Mouse (Mus musculus) erythroid progenitor cell, adult 5-6 weeks (primary cell): ENCODE data around the gene Rnf145. TPM values are rescaled to one million over a fixed set of nuclear protein-coding genes. Genes with fewer than 3 reads are reported as not detected.

Experiments
- ATAC-seq: replicated peaks from 2 replicates; pipeline ENCODE4 v1.8.0; 2016; ENCODE audit warnings: moderate number of reproducible peaks, mild to moderate bottlenecking, moderate TSS enrichment, inconsistent platforms; ENCODE audit not compliant: poor library complexity, low FRiP score, severe bottlenecking
- total RNA-seq, 2 experiments: library from RNA; stranded (forward) in 1 of 2; stranded (reverse) in 1 of 2; fragments of 150-400 nt in 1 of 2; fragments of 186-747, 209-891 nt in 1 of 2; gene quantifications; 2 replicates each; pipeline versions ENCODE4 v1.2.3 to v1.2.4; 2015 to 2017; ENCODE audit warnings: low replicate concordance in 2 of 2

Rnf145 gene
- total RNA-seq, 2 experiments from 2014 or later = 92.2 to 189 TPM

DNA sequence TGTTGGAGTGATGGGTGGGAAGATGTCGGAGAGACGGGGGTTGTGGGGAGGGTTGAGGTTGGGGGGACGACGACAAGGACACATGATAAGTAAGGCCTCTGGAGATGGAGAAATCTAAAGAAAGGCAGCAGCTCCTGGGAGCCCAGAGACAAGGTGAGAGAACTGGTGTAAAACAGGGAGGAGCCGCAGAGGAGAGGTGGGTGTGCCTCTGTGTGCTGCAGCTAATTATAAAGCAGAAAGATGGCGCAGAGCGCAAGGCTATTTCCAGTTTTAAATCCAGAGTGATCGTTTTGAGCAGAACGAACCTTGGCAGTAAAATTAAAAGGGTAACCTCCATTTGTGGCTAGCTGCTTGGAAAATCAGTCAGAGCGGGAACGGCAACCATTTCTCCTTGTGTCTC is 12.1 kb downstream of the Rnf145 start:
- ATAC-seq = no peak

DNA sequence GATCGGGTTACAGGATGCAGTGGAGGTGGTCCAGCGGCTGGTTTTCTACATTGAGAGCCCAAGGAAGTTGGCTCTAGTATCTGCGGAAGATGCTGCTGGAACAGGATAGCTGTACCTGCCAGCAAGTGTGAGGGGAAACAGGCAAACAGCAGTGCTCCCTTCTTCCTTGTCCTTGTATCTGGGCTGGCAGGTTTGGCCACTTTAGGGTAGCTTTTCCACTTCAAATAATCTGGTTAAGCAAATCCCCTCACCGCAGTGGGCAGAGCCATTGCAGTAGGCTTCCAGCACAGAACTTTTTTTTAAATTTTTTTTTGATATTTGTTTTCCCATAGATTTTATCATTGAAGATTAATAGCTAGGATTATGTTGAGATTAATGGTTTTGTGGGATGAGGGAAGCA is 12.9 kb downstream of the Rnf145 start:
- ATAC-seq = no peak

DNA sequence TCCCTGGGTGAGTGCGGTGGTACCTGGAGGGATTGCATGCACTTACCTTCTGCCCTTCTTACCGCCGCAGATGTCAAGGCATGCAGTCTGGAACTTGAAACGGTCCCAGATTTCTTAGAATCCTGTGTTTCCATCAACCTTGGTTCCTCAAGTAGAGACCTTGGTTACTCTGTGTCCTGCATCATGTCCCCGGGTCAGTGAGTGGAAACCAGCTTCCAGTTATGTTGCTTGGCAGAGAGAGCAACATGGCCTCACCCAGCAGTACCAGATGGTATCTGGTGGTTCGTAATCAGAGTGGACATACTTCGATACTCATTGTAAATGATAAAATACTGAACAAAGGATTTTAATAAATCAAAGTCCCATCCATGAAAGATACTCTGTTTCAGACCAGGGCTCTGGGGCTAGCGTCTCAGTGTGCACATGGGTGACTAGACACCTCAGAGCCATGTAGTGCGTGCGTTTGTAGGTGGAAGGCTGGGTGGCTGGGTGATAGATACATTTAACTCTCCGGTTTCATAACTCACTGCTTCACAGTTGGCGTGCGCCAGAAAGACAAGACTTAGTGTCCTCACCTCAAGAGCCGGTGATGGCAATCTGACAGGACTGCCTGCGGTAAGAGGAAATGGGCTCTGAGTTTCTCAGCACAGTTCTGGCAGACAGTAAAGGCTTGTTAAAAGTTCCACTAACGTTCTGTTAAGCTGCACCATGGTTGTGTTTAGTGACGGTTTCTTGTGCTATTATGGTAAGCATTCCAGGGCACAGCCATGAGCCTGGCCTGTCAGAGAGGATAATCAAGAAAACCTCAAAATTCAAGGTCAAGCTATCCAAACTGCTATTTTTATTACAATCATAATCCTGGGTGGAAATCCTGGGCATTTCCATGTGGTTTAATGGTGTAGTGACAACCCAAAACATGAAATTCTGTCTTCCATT is 14.3 kb downstream of the Rnf145 start:
- ATAC-seq = no peak

DNA sequence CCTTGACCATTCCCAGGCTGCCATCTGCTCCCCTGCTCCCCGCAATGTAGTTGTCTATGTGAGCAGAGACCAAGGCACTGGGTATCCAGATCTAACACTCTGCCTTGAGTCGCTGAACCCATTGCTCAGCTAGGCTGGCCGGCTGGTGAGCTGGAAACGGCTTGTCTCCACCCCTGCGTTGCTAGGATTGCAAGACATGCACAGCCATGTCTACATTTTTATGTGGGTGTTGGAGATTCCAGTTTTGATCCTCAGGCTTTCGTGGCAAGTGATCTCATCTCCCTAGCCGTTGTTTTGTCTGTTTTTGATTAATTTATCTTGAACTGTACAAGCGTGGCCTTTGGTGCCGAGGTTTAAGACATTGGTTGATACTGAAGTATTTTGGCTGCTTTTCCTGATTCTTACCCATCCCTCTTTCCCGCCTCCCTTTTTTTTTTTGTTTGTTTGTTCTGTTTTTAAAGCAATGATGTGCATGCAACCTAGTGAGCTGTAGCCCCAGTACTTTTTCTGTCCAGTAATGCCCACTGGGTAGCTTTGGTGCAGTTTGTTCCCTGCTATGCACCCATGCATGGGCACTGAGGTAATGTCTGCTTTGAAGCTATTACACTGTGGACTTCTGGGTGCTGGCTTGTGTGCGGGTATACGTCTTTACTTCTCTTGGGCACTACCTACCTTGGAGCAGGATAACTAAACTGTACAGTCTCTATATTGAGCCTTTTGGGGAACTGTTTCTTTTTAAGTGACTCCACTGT is 16.4 kb downstream of the Rnf145 start:
- ATAC-seq = no peak

DNA sequence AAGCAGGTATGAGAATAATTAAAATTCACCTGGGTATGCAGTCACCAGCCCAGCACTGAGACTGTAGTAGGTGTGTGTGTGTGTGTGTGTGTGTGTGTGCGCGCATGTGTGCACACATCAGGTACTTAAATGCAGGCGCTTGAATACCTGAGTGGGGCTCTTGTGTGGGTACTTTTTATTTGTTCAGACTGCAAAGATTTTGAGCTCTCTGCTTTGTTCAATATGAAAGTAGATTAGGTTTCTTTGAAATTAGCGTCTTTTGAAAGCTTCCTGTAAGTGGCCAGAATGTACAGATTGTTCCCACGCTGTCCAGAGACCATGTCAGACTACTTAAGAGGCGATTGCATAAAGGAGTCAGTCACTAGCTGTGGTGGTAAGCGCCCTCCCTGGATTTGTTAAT is 18.6 kb downstream of the Rnf145 start:
- ATAC-seq = no peak

DNA sequence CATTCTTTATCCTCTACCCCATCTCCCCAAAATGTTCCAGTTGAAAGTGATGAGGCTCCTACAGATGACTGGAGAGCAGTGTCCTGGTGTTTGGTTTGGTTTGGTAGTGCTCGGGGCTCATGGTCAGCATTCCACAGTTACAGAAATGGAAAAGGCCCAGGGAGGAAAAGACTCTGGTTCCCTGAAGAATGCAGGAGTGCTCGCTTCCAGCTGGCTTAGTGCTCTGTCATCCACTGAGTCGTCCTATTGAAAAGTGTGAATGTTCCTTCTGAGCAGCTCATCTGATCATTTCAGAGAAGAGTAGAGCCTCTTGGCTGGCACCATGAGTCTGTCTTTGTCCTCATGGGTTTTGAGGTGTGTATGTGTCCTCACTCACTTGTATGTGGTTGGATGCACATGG is 19.3 kb downstream of the Rnf145 start:
- ATAC-seq = no peak

DNA sequence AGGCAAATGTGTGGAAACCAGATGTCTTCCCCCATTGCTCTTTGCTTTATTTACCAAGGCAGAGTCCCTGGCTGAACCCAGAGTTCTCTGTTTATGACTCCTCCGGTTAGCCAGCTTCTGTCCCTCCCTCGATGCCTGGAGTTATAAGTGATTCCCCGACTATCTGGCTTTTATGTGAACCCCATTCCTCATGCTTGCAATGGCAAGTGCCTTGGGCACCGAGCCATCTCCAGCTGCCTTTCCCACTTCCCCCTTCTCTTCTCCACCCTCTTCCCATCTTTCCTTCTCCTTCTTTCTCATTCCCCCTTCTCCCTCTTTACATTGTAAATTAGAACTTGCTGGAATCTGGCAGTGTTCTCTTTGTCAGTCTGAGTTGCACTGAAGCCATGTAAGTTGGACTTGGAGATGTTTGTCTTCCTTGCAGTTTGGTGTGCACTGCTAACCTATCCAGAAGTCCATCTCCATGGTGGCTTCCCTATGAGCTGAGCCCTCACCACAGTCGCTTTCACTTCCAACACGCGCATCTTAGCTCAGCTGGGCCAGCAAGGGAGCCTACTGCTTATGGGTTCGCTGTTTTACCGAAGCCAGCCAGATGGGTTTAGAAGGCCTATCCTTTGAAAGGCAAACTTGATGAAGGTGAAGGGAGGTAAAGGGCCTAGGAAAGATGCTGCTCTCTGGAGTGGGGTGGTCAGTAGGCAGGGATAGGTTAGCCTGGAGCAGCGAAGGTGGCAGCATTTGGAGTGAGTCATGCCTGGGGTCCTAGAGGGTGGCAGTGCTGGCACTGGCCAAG is 19.9 kb downstream of the Rnf145 start:
- ATAC-seq = no peak

DNA sequence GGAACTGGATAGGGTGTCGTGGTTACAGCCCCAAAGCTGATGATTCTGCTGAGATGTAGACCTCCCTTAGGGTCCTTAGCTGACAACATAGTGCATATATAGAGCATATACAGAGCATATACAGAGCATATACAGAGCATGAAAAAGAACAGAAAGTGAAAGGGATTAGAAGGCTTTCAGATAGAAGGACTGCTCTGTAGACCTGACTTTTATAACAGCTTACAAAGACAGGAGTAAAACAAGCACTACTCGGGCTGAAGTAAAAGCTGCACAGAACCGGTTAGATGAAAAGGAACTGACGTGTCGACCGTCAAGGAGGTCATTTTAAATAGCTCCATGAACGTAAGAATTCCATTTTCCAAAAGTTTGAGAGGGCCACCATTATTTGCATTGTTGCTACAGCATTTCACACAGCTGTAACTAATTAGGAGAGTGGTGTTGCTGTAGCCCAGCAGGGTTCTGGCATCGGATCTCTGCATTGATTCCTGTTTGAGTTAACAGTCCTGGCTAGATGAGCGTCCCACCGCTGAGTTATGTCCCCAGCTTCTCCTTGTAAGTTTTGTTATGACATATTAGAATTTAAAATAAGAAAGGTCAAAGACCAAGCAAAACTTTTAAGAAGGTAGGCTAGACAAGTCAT is 20.6 kb downstream of the Rnf145 start:
- no peak for ATAC-seq

DNA sequence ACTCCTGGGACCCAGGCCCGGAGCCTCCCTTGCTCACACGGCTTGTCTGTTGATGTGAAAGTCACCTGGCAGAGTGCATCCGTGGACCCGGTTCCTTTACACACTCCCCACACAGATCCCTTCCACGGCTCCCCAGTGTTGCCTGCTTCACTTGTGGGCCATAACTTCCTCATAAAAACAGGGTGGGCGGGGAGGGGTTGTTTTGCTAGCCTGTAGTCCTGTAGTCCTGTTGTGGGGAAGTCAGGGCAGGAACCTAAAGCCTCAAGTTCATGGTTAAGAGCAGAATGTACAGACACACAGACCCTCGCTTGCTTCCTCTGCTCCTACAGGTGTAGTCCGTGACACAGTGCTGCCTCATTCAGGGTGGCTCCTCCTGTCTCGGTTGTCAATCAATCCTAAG is 21.5 kb downstream of the Rnf145 start:
- no peak for ATAC-seq

DNA sequence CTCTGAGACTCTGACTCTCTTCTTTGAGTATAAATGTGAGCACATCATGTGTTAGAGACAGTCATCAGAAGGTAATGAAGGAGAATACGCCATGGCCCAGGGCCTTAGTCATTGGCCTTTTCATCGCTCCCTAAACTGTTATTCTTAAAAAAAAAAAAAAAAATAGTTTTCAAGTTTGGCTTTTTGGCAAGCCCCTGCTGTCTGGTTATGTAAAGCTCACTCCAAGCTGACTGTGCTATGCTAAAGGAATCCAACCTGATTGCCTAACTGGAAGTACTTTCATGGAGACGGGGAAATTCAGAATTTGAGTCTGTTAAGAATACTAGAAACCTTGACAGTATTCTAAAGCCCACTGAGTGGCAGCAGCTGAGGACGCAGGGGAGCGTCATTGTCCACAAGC is 22.5 kb downstream of the Rnf145 start:
- no peak for ATAC-seq

DNA sequence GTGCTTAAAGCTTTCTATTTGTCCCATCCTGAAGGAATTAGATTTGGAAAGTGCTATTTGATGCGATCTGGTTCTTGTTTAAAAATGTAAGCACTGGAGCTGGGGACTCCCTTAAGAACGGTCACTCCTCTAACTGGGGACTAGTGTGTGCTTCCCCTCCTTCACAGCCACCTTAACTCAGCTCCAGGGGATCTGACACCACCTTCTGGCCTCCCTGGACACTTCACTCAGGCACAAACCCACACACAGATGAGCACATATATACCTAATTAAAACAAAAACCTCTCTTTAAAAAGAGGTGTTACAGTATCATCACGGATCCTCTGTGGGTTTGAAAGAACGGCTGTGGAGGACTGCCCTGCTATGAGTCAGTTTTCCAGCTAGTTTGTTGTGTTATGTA is 23.0 kb downstream of the Rnf145 start:
- ATAC-seq = no peak

DNA sequence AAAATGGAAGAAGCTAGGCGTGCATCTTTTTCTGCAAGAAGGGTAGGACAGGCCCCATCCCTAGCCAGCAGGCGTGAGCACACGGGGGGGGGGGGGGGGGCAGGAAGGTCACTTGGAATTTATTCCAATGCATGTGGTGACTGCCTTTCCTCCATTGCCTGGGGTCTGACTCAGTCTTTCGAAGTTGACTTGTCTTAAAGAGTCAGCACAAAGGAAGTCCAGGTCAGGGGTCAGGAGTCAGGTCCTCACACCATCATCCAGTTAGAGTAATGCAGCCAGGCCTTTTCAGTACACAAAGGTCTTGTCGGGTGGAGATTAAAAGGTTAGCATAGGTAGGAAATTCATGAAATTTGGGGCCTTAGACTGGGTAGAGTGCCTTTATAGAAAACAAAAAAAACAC is 24.8 kb downstream of the Rnf145 start:
- ATAC-seq = no peak

DNA sequence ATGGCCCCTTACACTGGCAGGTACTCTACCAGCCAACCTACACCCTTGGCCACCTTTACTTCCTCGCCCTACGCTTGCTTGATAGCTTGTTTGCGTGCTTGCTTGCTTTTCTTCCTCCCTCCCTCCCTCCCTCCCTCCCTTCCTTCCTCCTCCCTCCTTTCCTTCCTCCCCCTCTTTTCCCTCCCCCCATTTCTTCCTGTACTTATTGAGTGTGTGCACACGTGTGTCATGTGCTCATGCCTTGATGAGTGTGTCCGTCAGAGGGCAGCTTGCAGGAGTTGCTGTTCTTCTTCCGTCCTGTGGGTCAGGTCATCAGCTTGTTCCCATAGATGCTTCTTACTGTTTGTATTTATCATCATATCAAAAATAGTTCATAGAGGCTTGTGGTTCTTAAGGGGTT is 25.2 kb downstream of the Rnf145 start:
- no peak for ATAC-seq

DNA sequence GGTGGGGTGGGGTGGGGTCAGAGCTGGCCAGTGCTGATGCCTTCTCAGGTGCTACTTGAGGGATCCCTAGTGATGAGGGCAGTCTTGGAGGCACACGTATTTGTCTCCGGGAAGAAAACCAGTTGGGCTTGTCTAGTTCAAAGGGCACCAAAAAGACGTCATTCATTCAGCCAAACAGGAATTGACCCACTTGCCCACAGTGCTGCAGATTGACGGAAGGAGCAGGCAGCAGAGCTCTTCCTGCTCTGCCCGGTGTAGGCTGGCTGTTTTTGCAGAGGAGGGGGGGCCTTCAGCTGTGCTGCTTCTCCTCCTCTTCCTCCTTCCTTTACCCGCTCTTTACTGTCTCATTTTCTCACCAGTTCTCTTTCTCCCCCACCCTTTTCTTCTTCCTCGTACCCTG is 26.4 kb downstream of the Rnf145 start:
- ATAC-seq = no peak

DNA sequence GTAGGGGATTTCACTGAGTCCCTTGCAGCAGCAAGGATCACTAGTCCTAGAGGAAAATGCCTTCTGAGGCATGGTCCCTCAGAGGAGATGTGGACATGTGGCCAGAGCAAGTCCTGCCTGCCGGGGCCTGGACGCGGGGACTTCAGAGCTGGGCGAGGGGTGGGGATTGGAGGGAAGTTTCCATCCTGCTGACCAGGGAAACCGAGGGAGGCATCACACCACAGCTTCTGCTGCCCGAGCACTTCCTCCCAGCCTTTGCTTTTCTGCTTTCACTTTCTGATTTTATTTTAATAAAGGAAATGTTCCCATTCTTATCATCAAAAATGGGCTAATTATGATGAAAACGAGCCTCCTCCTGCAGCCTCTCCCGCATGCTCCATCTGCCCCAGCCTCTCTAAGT is 27.5 kb downstream of the Rnf145 start:
- ATAC-seq = no peak

DNA sequence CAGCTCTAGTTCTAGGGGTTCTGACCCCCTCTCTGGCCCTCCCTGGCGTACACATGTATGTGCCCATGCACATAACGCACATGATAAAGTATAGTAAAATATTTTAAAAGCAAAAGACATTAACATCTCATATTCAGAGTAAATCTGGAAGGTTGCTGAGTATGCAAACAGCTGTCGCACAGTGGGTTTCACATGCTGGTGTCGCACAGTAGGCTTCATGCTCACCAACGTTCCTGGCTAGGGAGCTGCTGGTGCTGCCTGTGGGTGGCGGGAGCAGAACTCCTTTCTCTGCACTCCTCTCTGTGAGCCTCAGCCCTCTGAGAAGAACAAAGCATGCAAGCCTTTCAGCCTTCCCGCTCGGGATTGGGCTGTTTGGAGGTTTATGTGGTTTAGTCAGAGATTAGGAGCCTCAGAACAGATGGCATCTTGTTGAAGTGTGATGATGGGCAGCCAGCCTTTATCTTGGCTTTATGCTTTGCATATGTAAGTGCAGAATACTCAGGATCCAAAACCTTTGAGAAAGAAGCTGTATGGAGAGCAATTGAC is 29.0 kb downstream of the Rnf145 start:
- ATAC-seq = no peak

DNA sequence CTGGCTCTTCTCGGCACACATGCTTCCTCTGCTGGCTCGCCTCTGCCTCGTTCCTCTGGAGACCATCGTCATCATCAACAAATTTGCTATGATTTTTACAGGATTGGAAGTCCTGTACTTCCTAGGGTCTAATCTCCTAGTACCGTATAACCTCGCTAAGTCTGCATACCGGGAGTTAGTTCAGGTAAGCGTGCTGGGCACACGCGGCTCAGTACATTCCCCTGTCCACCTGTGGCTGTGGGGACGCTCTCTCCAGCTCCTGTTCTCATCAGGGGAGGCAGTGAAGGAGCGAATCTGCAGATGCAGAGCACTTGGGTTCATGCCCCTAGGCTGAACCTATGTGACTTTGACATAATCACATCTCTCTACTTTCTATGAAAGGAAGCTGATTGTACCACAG is 30.1 kb downstream of the Rnf145 start:
- no peak for ATAC-seq

DNA sequence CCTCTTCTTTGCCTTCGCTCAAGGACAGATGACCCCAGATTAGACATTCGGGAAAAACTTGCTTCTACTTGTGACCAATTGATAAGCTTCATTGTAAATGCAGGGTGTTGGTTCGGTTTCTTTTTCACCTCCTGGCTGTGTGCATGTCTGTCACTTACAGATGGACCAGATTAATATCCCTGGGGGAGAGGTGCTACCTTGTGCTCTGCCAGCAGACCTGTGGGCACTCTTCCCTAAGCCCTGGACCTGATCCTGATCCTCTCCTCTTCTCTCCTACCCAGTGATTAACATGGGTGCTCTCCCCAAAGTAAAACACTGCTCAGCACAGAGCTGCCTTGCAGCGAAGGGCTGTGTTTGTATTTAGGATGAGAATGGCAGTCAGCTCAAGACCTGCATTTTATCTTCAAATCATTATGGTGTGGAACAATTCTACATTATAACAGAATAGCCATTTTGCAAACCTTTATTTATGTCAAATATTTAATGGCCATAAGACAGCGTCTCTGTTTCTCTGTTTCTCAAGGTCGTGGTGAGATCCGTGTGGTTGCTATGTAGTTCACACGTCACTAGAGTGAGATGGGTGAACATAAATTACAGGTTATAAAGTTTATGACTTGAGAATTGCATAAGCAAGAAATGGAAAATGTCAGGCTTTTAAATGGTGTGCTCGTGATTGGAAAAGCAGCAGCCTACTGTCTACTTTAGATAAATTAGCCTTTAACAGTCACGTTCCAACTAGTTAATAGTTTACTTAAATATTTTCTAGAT is 30.9 kb downstream of the Rnf145 start:
- no peak for ATAC-seq

DNA sequence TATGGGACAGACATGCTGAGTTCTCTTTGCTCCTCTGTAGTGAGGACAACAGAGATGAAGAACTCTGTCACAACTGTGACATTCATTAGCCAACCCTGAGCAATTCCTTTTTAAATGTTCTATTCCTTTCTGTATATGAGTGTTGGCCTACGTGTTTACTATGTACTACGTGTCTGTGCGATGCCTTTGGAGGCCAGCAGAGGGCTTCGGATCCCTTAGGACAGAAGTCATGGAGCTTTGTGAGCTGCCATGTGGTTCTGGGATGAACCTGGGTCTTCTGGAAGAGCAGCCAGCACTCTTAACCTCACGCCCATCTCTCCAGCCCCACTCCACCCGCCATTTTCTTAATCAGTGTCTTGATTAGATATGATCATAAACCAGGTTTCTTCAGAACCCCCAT is 32.2 kb downstream of the Rnf145 start:
- peak; percentile 64 for ATAC-seq
